Comparison of ENCODE assay signal across 17 mouse cellular contexts in genomic region chr1:153453146-153453642, GRCm38 (mm10). TPM values are rescaled to one million over a fixed set of nuclear protein-coding genes. Genes with fewer than 3 reads are reported as not detected.
DNase-seq lines count a peak whose midpoint lies in the region; ATAC-seq and TF ChIP-seq lines count a peak whose summit lies in the region.
"Had no signal": no experiment of that assay in that cellular context is flagged by ENCODE, and none has a peak within 500 bp of the region (broad histone marks: within the 10 kb centered on the region; RNA-seq: fewer than 3 reads in every experiment).

No protein-coding gene starts in this region.

- no peaks in the 10 kb centered on the region for H3K4me1 ChIP-seq in kidney, embryonic 14.5 days (ENCODE audit: control insufficient read depth, insufficient read depth, low read length)
- H3K4me1 ChIP-seq in kidney, embryonic 15.5 days = no peaks in the 10 kb centered on the region
- H3K4me1 ChIP-seq in midbrain, embryonic 16.5 days (ENCODE audit: control insufficient read depth, insufficient read depth, low read length) = no peaks in the 10 kb centered on the region
- no peaks in the 10 kb centered on the region for H3K4me1 ChIP-seq in midbrain, postnatal 0 days (ENCODE audit: insufficient read depth, low read length)
- no peaks in the 10 kb centered on the region for H3K4me1 ChIP-seq in intestine, embryonic 14.5 days (replicated peaks; ENCODE audit: control insufficient read depth, insufficient read depth, low read length)
- H3K4me1 ChIP-seq: hindbrain, embryonic 15.5 days; limb, embryonic 15.5 days had no signal

- H3K9me3 ChIP-seq in kidney, embryonic 14.5 days (ENCODE audit: control insufficient read depth, low read length) = no peaks in the 10 kb centered on the region
- no peaks in the 10 kb centered on the region for H3K9me3 ChIP-seq in kidney, embryonic 15.5 days (replicated peaks)
- H3K9me3 ChIP-seq in midbrain, embryonic 16.5 days (replicated peaks; ENCODE audit: control insufficient read depth, low read length, poor library complexity, severe bottlenecking) = no peaks in the 10 kb centered on the region
- H3K9me3 ChIP-seq in midbrain, postnatal 0 days (ENCODE audit: low read length) = no peaks in the 10 kb centered on the region
- no peaks in the 10 kb centered on the region for H3K9me3 ChIP-seq in intestine, embryonic 14.5 days (ENCODE audit: control insufficient read depth, low read length)
- H3K9me3 ChIP-seq: hindbrain, embryonic 15.5 days; limb, embryonic 15.5 days had no signal

- H3K9ac ChIP-seq in kidney, embryonic 14.5 days (ENCODE audit: low read depth, low read length) = no peak overlapping the region
- H3K9ac ChIP-seq in kidney, embryonic 15.5 days = no peak overlapping the region
- no peak overlapping the region for H3K9ac ChIP-seq in midbrain, embryonic 16.5 days (ENCODE audit: low read depth, low read length)
- H3K9ac ChIP-seq in midbrain, postnatal 0 days (replicated peaks; ENCODE audit: low read length, poor library complexity, severe bottlenecking) = no peak overlapping the region
- no peak overlapping the region for H3K9ac ChIP-seq in intestine, embryonic 14.5 days (ENCODE audit: low read length)
- H3K9ac ChIP-seq: hindbrain, embryonic 15.5 days; limb, embryonic 15.5 days had no signal

- no peak for DNase-seq in midbrain, postnatal 0 days (ENCODE audit: low spot score)
- DNase-seq in intestine, embryonic 14.5 days (ENCODE audit: low spot score) = peak; percentile 51
- no peak for DNase-seq in c-Kit-positive CD71-positive TER-119-positive erythroid progenitor cells, embryonic 14.5 days (ENCODE audit: low spot score)
- no peak for DNase-seq in left cerebral cortex, adult 18-20 months (ENCODE audit: low spot score in 2 of 2)
- DNase-seq: adrenal gland, postnatal 14 days; cerebellum, adult 9-10 months; gastrocnemius, postnatal 14 days; heart, postnatal 10 days; lung, postnatal 14 days; right cerebral cortex, postnatal 25 days; thymus, adult 18-20 months had no signal

- no peak overlapping the region for H3K27ac ChIP-seq in kidney, embryonic 14.5 days (ENCODE audit: low read depth, low read length)
- H3K27ac ChIP-seq in kidney, embryonic 15.5 days = no peak overlapping the region
- H3K27ac ChIP-seq in midbrain, embryonic 16.5 days (ENCODE audit: low read length) = no peak overlapping the region
- no peak overlapping the region for H3K27ac ChIP-seq in midbrain, postnatal 0 days (ENCODE audit: low read depth, low read length)
- H3K27ac ChIP-seq in intestine, embryonic 14.5 days (ENCODE audit: low read depth) = no peak overlapping the region
- H3K27ac ChIP-seq: hindbrain, embryonic 15.5 days; kidney, postnatal 0 days; limb, embryonic 15.5 days had no signal

- no peaks in the 10 kb centered on the region for H3K27me3 ChIP-seq in kidney, embryonic 14.5 days (ENCODE audit: control insufficient read depth, insufficient read depth, low read length)
- no peaks in the 10 kb centered on the region for H3K27me3 ChIP-seq in kidney, embryonic 15.5 days
- H3K27me3 ChIP-seq in midbrain, embryonic 16.5 days (ENCODE audit: control insufficient read depth, insufficient read depth, low read depth, low read length) = no peaks in the 10 kb centered on the region
- H3K27me3 ChIP-seq in midbrain, postnatal 0 days (ENCODE audit: insufficient read depth, low read length) = no peaks in the 10 kb centered on the region
- no peaks in the 10 kb centered on the region for H3K27me3 ChIP-seq in intestine, embryonic 14.5 days (replicated peaks; ENCODE audit: control insufficient read depth, insufficient read depth, low read length)
- H3K27me3 ChIP-seq: hindbrain, embryonic 15.5 days; limb, embryonic 15.5 days had no signal

- no peak overlapping the region for H3K4me2 ChIP-seq in kidney, embryonic 14.5 days (replicated peaks; ENCODE audit: low read depth, low read length)
- no peak overlapping the region for H3K4me2 ChIP-seq in kidney, embryonic 15.5 days
- H3K4me2 ChIP-seq in midbrain, embryonic 16.5 days (ENCODE audit: low read length) = no peak overlapping the region
- H3K4me2 ChIP-seq in midbrain, postnatal 0 days (ENCODE audit: low read depth, low read length, poor library complexity, severe bottlenecking) = no peak overlapping the region
- no peak overlapping the region for H3K4me2 ChIP-seq in intestine, embryonic 14.5 days (ENCODE audit: low read length)
- H3K4me2 ChIP-seq: hindbrain, embryonic 15.5 days; limb, embryonic 15.5 days had no signal

- peak; percentile 44; the same call in 1 of the 2 replicates for ATAC-seq in kidney, embryonic 14.5 days (ENCODE audit: low FRiP score, low TSS enrichment)
- ATAC-seq in kidney, embryonic 15.5 days (replicated peaks; ENCODE audit: low FRiP score) = no peak
- 0 out of 2 replicates have a peak, but pooled peaks have one; percentile 29 for ATAC-seq in midbrain, embryonic 16.5 days
- ATAC-seq in midbrain, postnatal 0 days (ENCODE audit: low FRiP score) = no peak
- ATAC-seq in intestine, embryonic 14.5 days (replicated peaks; ENCODE audit: low FRiP score, low TSS enrichment, low read depth) = peak; percentile 16; the same call in 1 of the 2 replicates

- no peak overlapping the region for H3K4me3 ChIP-seq in kidney, embryonic 14.5 days (ENCODE audit: low read length)
- H3K4me3 ChIP-seq in kidney, embryonic 15.5 days (replicated peaks) = no peak overlapping the region
- H3K4me3 ChIP-seq in midbrain, embryonic 16.5 days (ENCODE audit: low read depth, low read length) = no peak overlapping the region
- H3K4me3 ChIP-seq in midbrain, postnatal 0 days (ENCODE audit: low read depth, low read length) = no peak overlapping the region
- no peak overlapping the region for H3K4me3 ChIP-seq in intestine, embryonic 14.5 days (ENCODE audit: low read depth, low read length)
- H3K4me3 ChIP-seq: hindbrain, embryonic 15.5 days; limb, embryonic 15.5 days had no signal

- TF ChIP-seq CTCF in midbrain, postnatal 0 days (IDR thresholded peaks at IDR 0.05) = no peak

- 89% methylated on average over 3 of the region's 3 CpGs for WGBS in kidney, embryonic 14.5 days
- WGBS in kidney, embryonic 15.5 days = 84% methylated on average over 3 of the region's 3 CpGs
- WGBS in midbrain, embryonic 16.5 days = 89% methylated on average over 3 of the region's 3 CpGs
- WGBS in midbrain, postnatal 0 days = 84% methylated on average over 3 of the region's 3 CpGs
- 87% methylated on average over 3 of the region's 3 CpGs for WGBS in intestine, embryonic 14.5 days

- peaks cover 53% of the 10 kb centered on the region for H3K36me3 ChIP-seq in kidney, embryonic 14.5 days (ENCODE audit: control insufficient read depth, insufficient read depth, low read length)
- H3K36me3 ChIP-seq in kidney, embryonic 15.5 days = peaks cover 75% of the 10 kb centered on the region
- H3K36me3 ChIP-seq in midbrain, embryonic 16.5 days (ENCODE audit: control insufficient read depth, insufficient read depth, low read length) = peaks cover 13% of the 10 kb centered on the region
- peaks cover 18% of the 10 kb centered on the region for H3K36me3 ChIP-seq in midbrain, postnatal 0 days (ENCODE audit: insufficient read depth, low read length)
- H3K36me3 ChIP-seq in intestine, embryonic 14.5 days (ENCODE audit: control insufficient read depth, insufficient read depth, low read length) = peaks cover 41% of the 10 kb centered on the region

RNA-seq across cellular contexts. Expression of gene Shcbp1l, which starts 28.2 kb away (rescaled TPM):
- polyA plus RNA-seq in kidney, embryonic 14.5 days (2014; fragmentation: Nextera tagmentation; extraction: Ambion mirVana) = 0.58 and 0.71 TPM in 2 replicates
- 0.12 and 0.13 TPM in 2 replicates for polyA plus RNA-seq in kidney, embryonic 15.5 days (2015; fragmentation: Nextera tagmentation; extraction: Ambion mirVana)
- 0.46 and 0.72 TPM in 2 replicates for polyA plus RNA-seq in midbrain, embryonic 16.5 days (2015; fragmentation: Nextera tagmentation; extraction: Ambion mirVana)
- total RNA-seq in midbrain, postnatal 0 days (2014; rRNA removed) = 0.93 and 2.6 TPM in 2 replicates
- 1.2 and 1.3 TPM in 2 replicates for polyA plus RNA-seq in midbrain, postnatal 0 days (2015; fragmentation: Nextera tagmentation; extraction: Ambion mirVana)
- 0.27 and 0.37 TPM in 2 replicates for polyA plus RNA-seq in intestine, embryonic 14.5 days (2014; fragmentation: Nextera tagmentation; extraction: Ambion mirVana)
- total RNA-seq in left cerebral cortex, adult 18-20 months (2021) = 1 to 10 TPM; 2.5 to 3.0 TPM
- total RNA-seq: gastrocnemius, postnatal 14 days; heart, postnatal 10 days had no signal

RNA-seq across cellular contexts. Expression of gene Dhx9, which starts 34.3 kb away (rescaled TPM):
- 46.2 and 52.2 TPM in 2 replicates for polyA plus RNA-seq in kidney, embryonic 14.5 days (2014; fragmentation: Nextera tagmentation; extraction: Ambion mirVana)
- polyA plus RNA-seq in kidney, embryonic 15.5 days (2015; fragmentation: Nextera tagmentation; extraction: Ambion mirVana) = 37.3 and 39.6 TPM in 2 replicates
- 22.1 and 29.5 TPM in 2 replicates for polyA plus RNA-seq in midbrain, embryonic 16.5 days (2015; fragmentation: Nextera tagmentation; extraction: Ambion mirVana)
- 53.7 and 134 TPM in 2 replicates for total RNA-seq in midbrain, postnatal 0 days (2014; rRNA removed)
- polyA plus RNA-seq in midbrain, postnatal 0 days (2015; fragmentation: Nextera tagmentation; extraction: Ambion mirVana) = 20.3 and 30.0 TPM in 2 replicates
- 25.5 and 25.8 TPM in 2 replicates for polyA plus RNA-seq in intestine, embryonic 14.5 days (2014; fragmentation: Nextera tagmentation; extraction: Ambion mirVana)
- 10 to 100 TPM; 96.1 to 99.8 TPM for total RNA-seq in left cerebral cortex, adult 18-20 months (2021)

Comparison
In these comparisons a context has a peak if more than half of its experiments do, and no peak if none do; other contexts are left out.
1. ATAC-seq: peak in kidney, embryonic 14.5 days (single experiment), midbrain, embryonic 16.5 days (single experiment) and intestine, embryonic 14.5 days (single experiment); none in kidney, embryonic 15.5 days (single experiment) and midbrain, postnatal 0 days (single experiment).